Mouse (Mus musculus): ENCODE results near the gene Inafm1.

DNA sequence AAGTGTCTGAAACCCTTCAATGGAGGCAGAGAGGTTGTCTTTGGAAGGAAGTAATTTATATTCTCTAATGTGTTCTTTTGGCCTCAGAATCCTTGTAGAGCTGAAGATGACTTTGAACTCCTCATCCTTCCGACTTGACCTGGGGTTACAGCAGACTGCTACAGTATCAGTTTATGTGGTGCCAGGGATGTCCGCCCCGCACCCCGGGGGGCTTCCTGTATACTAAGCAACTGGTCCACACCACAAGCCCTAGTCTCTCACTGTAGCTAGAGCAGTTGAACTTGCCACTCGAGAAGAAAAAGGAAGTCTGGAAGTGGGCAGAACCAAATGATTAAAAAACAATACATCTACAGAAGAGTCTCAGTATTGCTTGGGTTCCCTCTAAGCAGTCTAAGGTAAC is 9.6 kb downstream of the Inafm1 start:
- no peak for TF ChIP-seq CTCF (IDR thresholded peaks at IDR 0.05; ENCODE audit: insufficient read depth, low read depth, low read length)
- TF ChIP-seq POLR2A (IDR thresholded peaks at IDR 0.05; ENCODE audit: insufficient read depth, low read depth, low read length): no peak

Measured in olfactory bulb, adult 2 months (tissue).